Mouse (Mus musculus) heart, embryonic 12.5 days (tissue): ENCODE data around the gene Oscar. TPM values are rescaled to one million over a fixed set of nuclear protein-coding genes. Genes with fewer than 3 reads are reported as not detected.

Experiments used
- ATAC-seq: fragments of 200-750 bp; cut with Nextera tagmentation; 2 replicates; pipeline ENCODE4 v1.8.0; 2017; ENCODE audit warnings: moderate TSS enrichment, moderate library complexity; ENCODE audit not compliant: insufficient number of reproducible peaks, low FRiP score
- H3K27ac ChIP-seq: fragments of 300-500 bp; sonication (generic); 2 replicates; pipeline ENCODE4 v1.5.1; 2016; ENCODE audit warnings: mild to moderate bottlenecking, moderate library complexity; ENCODE audit not compliant: poor library complexity, severe bottlenecking
- H3K27me3 ChIP-seq: fragments of 300-500 bp; sonication (generic); replicated peaks from 2 replicates; pipeline ENCODE4 v1.6.1; 2016; ENCODE audit warnings: mild to moderate bottlenecking, moderate library complexity
- H3K36me3 ChIP-seq: fragments of 300-500 bp; sonication (generic); 2 replicates; pipeline ENCODE4 v1.6.1; 2016; ENCODE audit warnings: mild to moderate bottlenecking, moderate library complexity
- H3K4me1 ChIP-seq: fragments of 300-500 bp; sonication (generic); replicated peaks from 2 replicates; pipeline ENCODE4 v1.6.1; 2016; ENCODE audit warnings: mild to moderate bottlenecking
- H3K4me2 ChIP-seq: fragments of 300-500 bp; sonication (generic); 2 replicates; pipeline ENCODE4 v1.6.1; 2016; ENCODE audit warnings: mild to moderate bottlenecking, moderate library complexity
- H3K4me3 ChIP-seq: fragments of 300-500 bp; sonication (generic); 2 replicates; pipeline ENCODE4 v1.5.1; 2016; ENCODE audit warnings: mild to moderate bottlenecking
- H3K9ac ChIP-seq: fragments of 300-500 bp; sonication (generic); 2 replicates; pipeline ENCODE4 v1.6.1; 2016; ENCODE audit warnings: mild to moderate bottlenecking, moderate library complexity
- H3K9me3 ChIP-seq: fragments of 300-500 bp; sonication (generic); replicated peaks from 2 replicates; pipeline ENCODE4 v1.6.1; 2016; ENCODE audit warnings: mild to moderate bottlenecking, moderate library complexity
- WGBS: fragments of 180-500 bp; shearing (Covaris S2); methylation state at CpG from one replicate; pipeline ENCODE4 v1.1.7; 2016; 5-methylcytosine and 5-hydroxymethylcytosine counted together
- polyA plus RNA-seq: library from polyadenylated mRNA; unstranded; fragments of >200 nt; fragmentation: Nextera tagmentation; extraction: Ambion mirVana; gene quantifications from 2 replicates; pipeline ENCODE4 v1.2.1, GENCODE M21; 2016

Gene Oscar
- 0.09 and 0.23 TPM in 2 replicates for polyA plus RNA-seq

DNA sequence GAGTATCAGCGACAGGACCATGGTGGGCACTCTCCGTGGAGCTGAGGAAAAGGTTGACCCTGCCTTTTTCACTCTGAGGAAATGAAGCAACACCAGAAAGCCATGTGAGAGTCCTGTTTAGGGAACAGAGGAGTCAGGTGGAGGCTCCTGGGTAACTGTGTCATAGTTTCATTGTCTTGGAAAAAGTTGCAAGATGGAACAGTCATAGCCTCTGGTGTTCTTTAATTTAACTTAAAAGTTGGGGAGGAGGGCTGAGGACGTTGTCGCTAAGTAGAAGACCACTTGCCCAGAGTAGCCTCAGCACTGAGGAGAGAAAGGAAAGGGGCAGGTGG, at the start of gene Oscar:
TSS of gene Oscar (minus strand) at position 101 of the 332 bp plus-strand sequence.
- Histone ChIP-seq H3K27ac (no peak within 1 kb of the TSS), H3K27me3 (no peaks in the 10 kb centered on the region; the same call in 1 of the 2 replicates), H3K9ac (no peak within 1 kb of the TSS), H3K4me3 (peak within 1 kb of the TSS; percentile 70), H3K9me3 (no peaks in the 10 kb centered on the region), H3K4me2 (peak within 1 kb of the TSS; percentile 42; the same call in 1 of the 2 replicates), H3K4me1 (peaks cover 7% of the 10 kb centered on the region), H3K36me3 (peaks cover 24% of the 10 kb centered on the region)
- 75% methylated on average over 4 of the region's 4 CpGs for WGBS
- ATAC-seq, result no peak

- ATAC-seq, result peak; percentile 98
- Histone ChIP-seq H3K4me2 (peak within 1 kb of the TSS; percentile 90), H3K27ac (peak within 1 kb of the TSS; percentile 88), H3K9me3 (no peaks in the 10 kb centered on the region), H3K4me3 (peak within 1 kb of the TSS; percentile 80), H3K4me1 (peaks cover 31% of the 10 kb centered on the region), H3K9ac (peak within 1 kb of the TSS; percentile 85), H3K36me3 (peaks cover 29% of the 10 kb centered on the region), H3K27me3 (no peaks in the 10 kb centered on the region)
- 4% methylated on average over 45 of the region's 45 CpGs for WGBS
Observed at GRCm38 (mm10) chr7:3665215-3666114, 49.5 kb upstream of the Oscar start, which contains the start of gene Leng1. Gene Leng1 (minus strand): TSS chr7:3665840.

- no peaks in the 10 kb centered on the region for H3K9me3 ChIP-seq
- H3K4me2 ChIP-seq, result peak overlapping the region; percentile 90
- H3K27me3 ChIP-seq, result no peaks in the 10 kb centered on the region
- H3K4me3 ChIP-seq, result peak overlapping the region; percentile 80
- H3K36me3 ChIP-seq, result peaks cover 37% of the 10 kb centered on the region
- ATAC-seq, result peak; percentile 33; the same call in 1 of the 2 replicates
- peak overlapping the region; percentile 85 for H3K9ac ChIP-seq
- 26% methylated on average over 15 of the region's 15 CpGs for WGBS
- peak overlapping the region; percentile 88 for H3K27ac ChIP-seq
- H3K4me1 ChIP-seq, result peaks cover 31% of the 10 kb centered on the region
Observed at GRCm38 (mm10) chr7:3664524-3665214, 48.7 kb upstream of the Oscar start.

DNA sequence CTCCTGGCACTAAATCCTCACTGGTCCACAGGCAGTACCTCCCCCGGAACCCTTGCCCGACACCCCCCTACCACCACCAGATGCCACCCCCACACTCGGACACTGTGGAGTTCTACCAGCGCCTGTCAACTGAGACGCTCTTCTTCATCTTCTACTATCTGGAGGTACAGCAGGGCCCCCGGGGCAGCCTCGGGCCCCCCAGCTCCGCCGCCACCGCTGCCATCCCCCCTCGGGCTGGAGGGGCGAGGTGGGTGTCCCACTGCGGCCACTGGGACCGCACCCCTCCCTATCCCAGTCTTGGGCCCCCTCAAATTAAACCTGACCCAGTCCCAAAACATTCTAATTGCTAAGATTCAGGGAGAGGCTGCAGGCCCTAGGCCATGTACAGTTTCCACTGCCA, 42.6 kb upstream of the Oscar start:
- peaks cover 98% of the 10 kb centered on the region for H3K36me3 ChIP-seq
- no peak for ATAC-seq
- 91% methylated on average over 14 of the region's 14 CpGs for WGBS

DNA sequence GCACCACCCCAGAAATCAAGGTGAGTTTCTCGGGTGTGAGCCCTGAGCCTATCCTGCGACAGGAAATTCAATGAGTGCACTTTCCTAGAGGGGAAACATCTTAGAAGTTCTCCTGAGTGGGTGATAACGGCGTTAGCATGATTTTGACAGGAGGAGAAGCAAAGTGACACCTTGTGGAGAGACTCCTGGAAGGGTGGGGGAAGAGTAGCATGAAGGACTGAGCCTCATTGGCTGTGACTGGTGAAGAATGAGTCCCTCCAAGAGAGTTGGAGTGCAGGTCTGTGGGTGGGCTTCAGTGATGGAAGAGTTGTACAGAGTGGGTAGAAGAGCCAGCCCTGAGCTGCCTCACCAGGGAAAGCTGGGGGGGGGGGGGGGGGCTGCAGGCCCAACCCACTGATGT, 41.0 kb upstream of the Oscar start:
- ATAC-seq, result no peak
- Histone ChIP-seq H3K9me3 (no peaks in the 10 kb centered on the region), H3K27ac (no peak overlapping the region), H3K9ac (no peak overlapping the region), H3K4me2 (no peak overlapping the region), H3K4me3 (no peak overlapping the region), H3K4me1 (peaks cover 13% of the 10 kb centered on the region; the same call in 1 of the 2 replicates), H3K36me3 (peaks cover 100% of the 10 kb centered on the region), H3K27me3 (no peaks in the 10 kb centered on the region)
- 69% methylated on average over 4 of the region's 4 CpGs for WGBS

More for the DNA sequence above, 42.6 kb upstream of the Oscar start:
- H3K27me3 ChIP-seq, result no peaks in the 10 kb centered on the region
- H3K9ac ChIP-seq, result no peak overlapping the region
- no peak overlapping the region for H3K4me3 ChIP-seq
- H3K9me3 ChIP-seq, result no peaks in the 10 kb centered on the region
- H3K4me2 ChIP-seq, result no peak overlapping the region
- peaks cover 14% of the 10 kb centered on the region for H3K4me1 ChIP-seq
- no peak overlapping the region for H3K27ac ChIP-seq

GRCm38 (mm10) chr7:3646641-3647040, 30.7 kb upstream of the Oscar start:
- no peak for ATAC-seq
- Histone ChIP-seq H3K27me3 (no peaks in the 10 kb centered on the region), H3K9ac (peak overlapping the region; percentile 99), H3K27ac (no peak overlapping the region), H3K9me3 (no peaks in the 10 kb centered on the region), H3K4me2 (peak overlapping the region; percentile 92), H3K4me1 (peaks cover 45% of the 10 kb centered on the region), H3K4me3 (peak overlapping the region; percentile 95), H3K36me3 (peaks cover 25% of the 10 kb centered on the region)
- WGBS, result 67% methylated on average over 4 of the region's 4 CpGs

DNA sequence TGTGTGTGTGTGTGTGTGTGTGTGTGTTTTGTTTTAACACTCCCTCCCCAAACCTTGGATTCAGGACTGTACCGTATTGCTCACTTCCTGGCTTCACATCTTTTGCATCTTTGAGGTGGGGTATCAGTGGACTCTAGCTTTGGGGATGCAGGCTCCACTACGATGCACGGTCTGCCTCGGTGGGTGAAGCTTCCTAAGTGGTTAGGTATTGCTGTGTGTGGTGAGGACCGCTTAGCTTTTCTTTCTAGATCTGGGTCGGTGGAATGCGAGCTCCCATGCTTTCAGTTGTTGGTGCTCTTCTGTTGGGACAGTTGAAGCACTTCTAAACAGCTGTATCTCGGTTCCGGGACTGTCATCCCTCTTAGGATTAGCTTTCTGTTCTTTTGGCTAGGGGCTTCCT, 30.2 kb upstream of the Oscar start:
- H3K4me1 ChIP-seq, result peaks cover 45% of the 10 kb centered on the region
- H3K27ac ChIP-seq, result no peak overlapping the region
- peak overlapping the region; percentile 95 for H3K4me3 ChIP-seq
- 19% methylated on average over 9 of the region's 9 CpGs for WGBS
- H3K36me3 ChIP-seq, result peaks cover 25% of the 10 kb centered on the region
- no peak for ATAC-seq
- H3K9me3 ChIP-seq, result no peaks in the 10 kb centered on the region
- H3K9ac ChIP-seq, result peak overlapping the region; percentile 99
- H3K4me2 ChIP-seq, result peak overlapping the region; percentile 92
- no peaks in the 10 kb centered on the region for H3K27me3 ChIP-seq

DNA sequence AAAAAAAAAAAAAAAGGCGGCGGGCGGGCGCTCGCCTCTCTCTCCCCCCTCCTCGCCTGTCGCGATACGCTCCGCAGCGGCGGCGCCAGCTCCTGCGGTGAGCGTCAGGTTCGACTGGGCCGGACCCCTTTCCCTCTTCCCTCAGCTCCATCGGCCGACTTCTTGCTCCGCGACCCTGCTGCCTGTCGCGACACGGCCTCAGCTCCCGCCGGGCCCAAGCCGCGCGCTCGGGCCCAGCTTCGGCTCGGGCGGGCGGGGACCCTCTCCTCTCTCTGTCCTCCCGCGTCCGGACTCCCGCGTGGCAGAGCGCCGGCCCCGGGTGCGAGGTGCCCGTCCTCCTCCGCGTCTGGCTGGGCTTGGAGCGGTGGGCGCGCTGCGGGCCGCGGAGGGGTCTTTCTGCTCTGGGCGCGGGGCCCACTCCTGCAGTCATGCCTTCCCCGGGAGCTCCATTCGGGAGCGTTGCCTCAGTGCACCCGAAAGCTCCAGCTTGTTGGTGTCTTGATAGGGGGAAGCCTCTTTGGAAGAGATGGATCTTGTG, 29.6 kb upstream of the Oscar start:
- Histone ChIP-seq H3K36me3 (peaks cover 25% of the 10 kb centered on the region), H3K9me3 (no peaks in the 10 kb centered on the region), H3K4me3 (peak overlapping the region; percentile 95), H3K9ac (peak overlapping the region; percentile 99), H3K4me2 (peak overlapping the region; percentile 92), H3K4me1 (peaks cover 45% of the 10 kb centered on the region), H3K27ac (peak overlapping the region; percentile 96), H3K27me3 (no peaks in the 10 kb centered on the region)
- peak; percentile 10 for ATAC-seq
- under 1% methylated on average over 52 of the region's 58 CpGs for WGBS

GRCm38 (mm10) chr7:3644672-3645487, 28.9 kb upstream of the Oscar start, which contains the start of gene Cnot3:
Gene Cnot3 (plus strand): TSS chr7:3645268.
- ATAC-seq, result peak; percentile 98
- peak within 1 kb of the TSS; percentile 96 for H3K27ac ChIP-seq
- H3K9me3 ChIP-seq, result no peaks in the 10 kb centered on the region
- no peaks in the 10 kb centered on the region for H3K27me3 ChIP-seq
- peak within 1 kb of the TSS; percentile 99 for H3K9ac ChIP-seq
- peak within 1 kb of the TSS; percentile 95 for H3K4me3 ChIP-seq
- WGBS, result under 1% methylated on average over 50 of the region's 58 CpGs
- H3K36me3 ChIP-seq, result peaks cover 25% of the 10 kb centered on the region
- peak within 1 kb of the TSS; percentile 92 for H3K4me2 ChIP-seq
- H3K4me1 ChIP-seq, result peaks cover 41% of the 10 kb centered on the region

DNA sequence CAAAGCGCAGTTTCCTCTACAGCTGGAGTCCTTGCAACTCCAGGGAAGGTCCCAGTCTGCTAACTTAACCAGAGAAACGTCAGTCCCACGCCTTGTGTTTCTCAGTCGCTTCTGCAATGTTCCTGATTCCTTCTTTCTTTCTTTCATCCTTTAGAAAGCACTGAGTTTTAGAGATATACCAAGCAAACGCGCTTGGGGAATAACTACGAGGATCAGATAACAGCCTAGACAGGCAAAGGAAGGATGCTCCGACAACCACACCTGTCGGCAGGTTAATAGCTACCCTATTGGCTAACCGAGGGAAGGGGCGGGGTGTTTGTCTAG, 28.4 kb upstream of the Oscar start:
- ATAC-seq, result no peak
- peaks cover 36% of the 10 kb centered on the region for H3K4me1 ChIP-seq
- H3K9ac ChIP-seq, result no peak overlapping the region
- H3K36me3 ChIP-seq, result peaks cover 31% of the 10 kb centered on the region
- peak overlapping the region; percentile 95 for H3K4me3 ChIP-seq
- H3K27me3 ChIP-seq, result no peaks in the 10 kb centered on the region
- H3K27ac ChIP-seq, result peak overlapping the region; percentile 42; the same call in 1 of the 2 replicates
- H3K4me2 ChIP-seq, result peak overlapping the region; percentile 61
- no peaks in the 10 kb centered on the region for H3K9me3 ChIP-seq
- 1% methylated on average over 11 of the region's 11 CpGs for whole genome bisulfite sequencing
